Mouse (Mus musculus): ENCODE measurements around the gene Bap1. TPM values are rescaled to one million over a fixed set of nuclear protein-coding genes. Genes with fewer than 3 reads are reported as not detected.

The Bap1 gene
- polyA plus RNA-seq, 1 experiment = 42.0 TPM

GRCm38 (mm10) chr14:31237101-31237882 is 14.0 kb upstream of the Bap1 start:
- H3K4me3 ChIP-seq (ENCODE audit: insufficient read depth, poor library complexity, severe bottlenecking) = no peak overlapping the region

DNA sequence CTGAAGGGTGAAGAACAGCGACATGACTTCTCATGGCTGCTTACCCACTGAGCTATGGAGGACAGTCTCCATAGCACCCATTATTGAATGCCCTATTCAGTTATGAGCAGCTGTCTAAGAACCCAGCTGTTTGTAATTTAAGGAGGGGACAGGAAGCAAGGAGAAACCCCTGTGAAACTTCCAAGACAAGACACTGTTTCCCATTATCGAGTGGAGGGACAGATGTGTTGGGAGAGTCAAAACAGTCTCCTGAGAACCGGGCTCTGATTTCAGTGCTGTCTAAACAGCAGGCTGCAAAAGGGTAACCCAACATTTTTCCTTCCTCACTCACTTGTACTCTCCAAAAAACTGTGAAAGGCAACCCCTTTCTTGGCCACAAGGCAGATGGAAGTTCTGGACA is 10.7 kb upstream of the Bap1 start:
- H3K27me3 ChIP-seq (ENCODE audit: control insufficient read depth, insufficient read depth, insufficient read length) = no peaks in the 10 kb centered on the region
- no peaks in the 10 kb centered on the region for H3K36me3 ChIP-seq (ENCODE audit: control insufficient read depth, insufficient read depth)
- no peak overlapping the region for H3ac ChIP-seq (ENCODE audit: control insufficient read depth, insufficient read length, low read depth)
- TF ChIP-seq USF1 (IDR thresholded peaks at IDR 0.05; ENCODE audit: low read depth) (no peak), CTCF (IDR thresholded peaks at IDR 0.05; ENCODE audit: control insufficient read depth, insufficient read depth, insufficient read length) (no peak), CEBPB (IDR thresholded peaks at IDR 0.05; ENCODE audit: low read depth) (no peak), FOSL1 (IDR thresholded peaks at IDR 0.05; ENCODE audit: insufficient read depth, low read length, poor library complexity, severe bottlenecking) (no peak), MAX (IDR thresholded peaks at IDR 0.05) (no peak), MYOG (IDR thresholded peaks at IDR 0.05; ENCODE audit: control insufficient read depth, extremely low read depth, insufficient read length) (no peak), MYOD1 (IDR thresholded peaks at IDR 0.05; ENCODE audit: control insufficient read depth, insufficient read length, low read depth) (no peak)
- no peaks in the 10 kb centered on the region for H3K79me3 ChIP-seq (ENCODE audit: low read depth)
- no peaks in the 10 kb centered on the region for H3K79me2 ChIP-seq (ENCODE audit: control insufficient read depth, insufficient read depth)
- H3K4me3 ChIP-seq (ENCODE audit: insufficient read depth, poor library complexity, severe bottlenecking) = no peak overlapping the region

More at GRCm38 (mm10) chr14:31237101-31237882, 14.0 kb upstream of the Bap1 start:
- TF ChIP-seq MYOD1 (IDR thresholded peaks at IDR 0.05; ENCODE audit: control insufficient read depth, insufficient read length, low read depth) = no peak
- no peak for TF ChIP-seq CTCF (IDR thresholded peaks at IDR 0.05; ENCODE audit: control insufficient read depth, insufficient read depth, insufficient read length)
- Histone ChIP-seq H3K36me3 (ENCODE audit: control insufficient read depth, insufficient read depth) (no peaks in the 10 kb centered on the region), H3K79me2 (ENCODE audit: control insufficient read depth, insufficient read depth) (no peaks in the 10 kb centered on the region), H3K27me3 (ENCODE audit: control insufficient read depth, insufficient read depth, insufficient read length) (no peaks in the 10 kb centered on the region), H3K79me3 (ENCODE audit: low read depth) (no peaks in the 10 kb centered on the region), H3ac (ENCODE audit: control insufficient read depth, insufficient read length, low read depth) (no peak overlapping the region)

DNA sequence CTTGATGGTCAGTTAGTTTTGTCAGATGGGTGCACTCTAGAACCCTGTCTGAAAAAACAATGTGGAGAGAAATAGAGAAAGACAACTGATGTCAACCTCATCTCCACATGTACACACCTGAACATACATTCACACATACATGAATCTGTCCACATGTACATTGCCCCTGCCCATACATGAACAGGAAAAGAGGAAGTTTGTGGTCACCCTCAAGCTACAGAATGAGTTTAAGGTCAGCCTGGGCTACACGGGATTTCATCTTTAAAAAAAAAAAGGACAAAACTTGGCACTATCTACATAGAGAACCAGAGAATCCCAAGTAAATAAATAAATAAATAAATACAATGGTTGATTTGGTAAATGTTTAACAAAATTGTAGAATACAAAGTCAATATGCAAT is 6.5 kb upstream of the Bap1 start:
- Histone ChIP-seq H3K27me3 (ENCODE audit: control insufficient read depth, insufficient read depth, insufficient read length) (no peaks in the 10 kb centered on the region), H3K36me3 (ENCODE audit: control insufficient read depth, insufficient read depth) (no peaks in the 10 kb centered on the region), H3K79me3 (ENCODE audit: low read depth) (no peaks in the 10 kb centered on the region), H3ac (ENCODE audit: control insufficient read depth, insufficient read length, low read depth) (no peak overlapping the region), H3K79me2 (ENCODE audit: control insufficient read depth, insufficient read depth) (no peaks in the 10 kb centered on the region), H3K4me3 (ENCODE audit: insufficient read depth, poor library complexity, severe bottlenecking) (no peak overlapping the region)
- TF ChIP-seq CEBPB (IDR thresholded peaks at IDR 0.05; ENCODE audit: low read depth) = no peak
- TF ChIP-seq MAX (IDR thresholded peaks at IDR 0.05) = no peak
- TF ChIP-seq FOSL1 (IDR thresholded peaks at IDR 0.05; ENCODE audit: insufficient read depth, low read length, poor library complexity, severe bottlenecking) = no peak
- no peak for TF ChIP-seq USF1 (IDR thresholded peaks at IDR 0.05; ENCODE audit: low read depth)
- TF ChIP-seq MYOD1 (IDR thresholded peaks at IDR 0.05; ENCODE audit: control insufficient read depth, insufficient read length, low read depth) = no peak
- TF ChIP-seq CTCF (IDR thresholded peaks at IDR 0.05; ENCODE audit: control insufficient read depth, insufficient read depth, insufficient read length) = no peak
- no peak for TF ChIP-seq MYOG (IDR thresholded peaks at IDR 0.05; ENCODE audit: control insufficient read depth, extremely low read depth, insufficient read length)

GRCm38 (mm10) chr14:31245946-31246345 is 5.3 kb upstream of the Bap1 start:
- no peaks in the 10 kb centered on the region for H3K79me2 ChIP-seq (ENCODE audit: control insufficient read depth, insufficient read depth)
- H3K36me3 ChIP-seq (ENCODE audit: control insufficient read depth, insufficient read depth) = no peaks in the 10 kb centered on the region
- no peaks in the 10 kb centered on the region for H3K79me3 ChIP-seq (ENCODE audit: low read depth)
- H3K27me3 ChIP-seq (ENCODE audit: control insufficient read depth, insufficient read depth, insufficient read length) = no peaks in the 10 kb centered on the region
- no peak overlapping the region for H3K4me3 ChIP-seq (ENCODE audit: insufficient read depth, poor library complexity, severe bottlenecking)
- TF ChIP-seq USF1 (IDR thresholded peaks at IDR 0.05; ENCODE audit: low read depth) = no peak
- TF ChIP-seq MYOG (IDR thresholded peaks at IDR 0.05; ENCODE audit: control insufficient read depth, extremely low read depth, insufficient read length) = no peak
- TF ChIP-seq CEBPB (IDR thresholded peaks at IDR 0.05; ENCODE audit: low read depth) = no peak
- TF ChIP-seq FOSL1 (IDR thresholded peaks at IDR 0.05; ENCODE audit: insufficient read depth, low read length, poor library complexity, severe bottlenecking) = no peak
- TF ChIP-seq CTCF (IDR thresholded peaks at IDR 0.05; ENCODE audit: control insufficient read depth, insufficient read depth, insufficient read length) = no peak
- TF ChIP-seq MYOD1 (IDR thresholded peaks at IDR 0.05; ENCODE audit: control insufficient read depth, insufficient read length, low read depth) = no peak
- no peak for TF ChIP-seq MAX (IDR thresholded peaks at IDR 0.05)
- no peak overlapping the region for H3ac ChIP-seq (ENCODE audit: control insufficient read depth, insufficient read length, low read depth)

DNA sequence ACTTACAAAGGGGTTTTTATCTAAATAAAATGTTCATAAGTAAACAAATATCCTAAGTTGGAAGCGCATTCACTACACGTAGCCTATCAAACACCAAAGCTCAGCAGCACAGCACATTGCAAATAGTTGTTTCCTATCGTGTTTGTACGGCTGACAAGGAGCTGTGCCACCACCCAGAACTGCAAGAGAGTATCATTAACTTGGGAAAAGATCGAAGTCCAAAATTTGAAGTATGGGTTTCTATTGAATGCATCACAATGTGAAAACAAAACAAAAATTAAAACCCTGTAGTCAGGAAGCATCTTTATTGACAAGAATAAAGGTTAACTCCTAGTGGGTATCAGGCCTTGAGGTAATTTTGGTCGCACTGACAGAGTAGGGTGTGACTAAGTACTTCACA is 2.9 kb upstream of the Bap1 start:
- Histone ChIP-seq H3K4me3 (ENCODE audit: insufficient read depth, poor library complexity, severe bottlenecking) (no peak overlapping the region), H3K27me3 (ENCODE audit: control insufficient read depth, insufficient read depth, insufficient read length) (no peaks in the 10 kb centered on the region), H3K36me3 (ENCODE audit: control insufficient read depth, insufficient read depth) (peaks cover 7% of the 10 kb centered on the region), H3ac (ENCODE audit: control insufficient read depth, insufficient read length, low read depth) (no peak overlapping the region), H3K79me2 (ENCODE audit: control insufficient read depth, insufficient read depth) (peaks cover 22% of the 10 kb centered on the region), H3K79me3 (ENCODE audit: low read depth) (peaks cover 20% of the 10 kb centered on the region)
- no peak for TF ChIP-seq MAX (IDR thresholded peaks at IDR 0.05)
- no peak for TF ChIP-seq CEBPB (IDR thresholded peaks at IDR 0.05; ENCODE audit: low read depth)
- no peak for TF ChIP-seq MYOD1 (IDR thresholded peaks at IDR 0.05; ENCODE audit: control insufficient read depth, insufficient read length, low read depth)
- no peak for TF ChIP-seq CTCF (IDR thresholded peaks at IDR 0.05; ENCODE audit: control insufficient read depth, insufficient read depth, insufficient read length)
- no peak for TF ChIP-seq USF1 (IDR thresholded peaks at IDR 0.05; ENCODE audit: low read depth)
- no peak for TF ChIP-seq FOSL1 (IDR thresholded peaks at IDR 0.05; ENCODE audit: insufficient read depth, low read length, poor library complexity, severe bottlenecking)
- no peak for TF ChIP-seq MYOG (IDR thresholded peaks at IDR 0.05; ENCODE audit: control insufficient read depth, extremely low read depth, insufficient read length)
